Mouse (Mus musculus): ENCODE measurements around the gene Dusp11.
"Not testable (repeated sequence)": the region's sequence is repeated elsewhere in the genome, so short reads cannot be mapped to it uniquely, and the experiment has no call there.

Gene Dusp11

DNA sequence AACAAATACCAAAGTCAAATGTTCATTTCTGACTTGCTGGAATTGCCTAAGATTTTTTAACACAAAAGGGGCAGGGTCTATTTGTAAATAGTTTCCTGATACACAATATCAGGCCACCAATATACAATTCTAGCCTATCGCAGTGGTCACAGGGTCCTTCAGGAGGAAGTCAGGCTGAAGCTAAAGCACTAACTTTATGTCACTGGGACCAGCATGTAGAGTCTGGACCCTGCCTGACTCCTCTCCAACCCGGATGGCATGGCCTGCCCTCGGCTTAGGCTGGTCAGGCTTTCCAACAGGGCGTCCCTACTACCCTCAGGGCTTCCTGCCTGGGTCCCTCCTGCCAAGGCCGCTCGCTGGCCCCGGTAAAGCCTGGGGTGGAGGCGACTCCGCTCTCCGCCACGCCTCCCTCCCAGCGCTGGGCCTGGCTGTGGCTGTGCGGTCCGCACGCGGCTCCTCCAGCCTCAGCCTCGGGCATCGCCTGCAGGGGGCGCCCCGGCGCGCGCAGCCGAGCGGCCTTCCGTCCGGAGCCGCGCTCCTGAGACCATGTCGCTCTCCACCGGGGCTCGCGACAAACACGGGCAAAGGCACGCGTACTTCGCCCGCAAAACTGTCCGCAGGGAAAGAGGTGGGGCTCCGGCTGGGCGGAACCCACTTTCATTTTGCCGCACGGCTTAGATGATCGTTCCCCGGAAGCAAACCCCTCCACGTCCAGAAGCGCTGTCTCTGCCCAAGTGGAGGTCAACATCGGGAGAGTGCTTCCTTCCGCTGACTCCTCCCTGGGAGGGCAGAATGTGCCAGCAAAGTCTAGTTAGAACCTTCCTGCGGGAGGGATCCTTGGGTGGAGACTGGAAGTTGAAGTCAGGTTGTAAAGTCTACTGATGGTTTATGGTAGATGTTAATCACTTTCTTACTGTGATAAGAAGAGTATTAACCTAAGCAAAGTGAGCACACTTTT is 24.7 kb downstream of the Dusp11 start:
- DNase-seq (ENCODE audit: extremely low spot score, low spot score) = peak; percentile 84

GRCm38 (mm10) chr6:85935646-85936045 is 25.8 kb downstream of the Dusp11 start:
- DNase-seq (ENCODE audit: extremely low spot score, low spot score) = no peak

DNA sequence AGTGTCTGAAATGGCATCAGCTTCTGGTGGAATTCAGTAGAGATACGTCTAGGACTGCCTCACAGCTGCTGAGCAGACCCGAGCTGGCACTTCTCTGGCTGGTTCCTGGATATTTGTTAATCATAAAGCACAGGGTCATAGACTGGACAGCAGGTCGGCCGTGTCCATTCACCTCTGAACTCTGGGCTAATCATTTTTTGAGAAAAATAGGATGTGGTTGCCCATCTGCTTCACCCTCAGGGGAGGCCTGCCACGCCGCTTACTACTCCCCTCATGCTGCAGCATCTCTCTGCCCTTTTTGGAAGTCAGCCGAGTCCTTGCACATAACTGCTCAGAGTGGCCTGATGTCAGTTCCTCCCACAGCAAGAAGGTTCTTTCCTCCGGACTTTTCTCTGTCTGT is 27.4 kb downstream of the Dusp11 start:
- DNase-seq (ENCODE audit: extremely low spot score, low spot score) = no peak

DNA sequence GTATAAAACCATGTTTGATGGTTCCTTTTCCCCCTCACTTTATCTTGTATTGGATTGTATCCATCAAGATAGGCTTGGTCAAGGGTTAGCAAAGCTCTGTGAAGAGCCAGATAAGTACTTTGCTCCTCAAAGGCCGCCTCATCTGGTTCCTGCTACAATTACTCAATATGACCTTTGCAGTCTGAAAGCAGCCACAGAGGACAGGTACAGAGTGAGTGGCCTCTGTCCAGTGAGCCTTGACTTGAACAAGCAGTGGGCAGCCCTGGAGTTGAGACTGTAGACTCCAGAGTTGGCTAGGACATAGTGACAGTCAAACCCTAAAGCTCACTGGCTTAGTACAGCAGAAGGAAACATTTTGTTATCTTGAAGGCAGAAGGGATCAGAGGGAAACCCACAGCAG is 32.2 kb downstream of the Dusp11 start:
- no peak for DNase-seq (ENCODE audit: extremely low spot score, low spot score)

- DNase-seq (ENCODE audit: extremely low spot score, low spot score) = no peak
Observed at GRCm38 (mm10) chr6:85927476-85928464, 33.7 kb downstream of the Dusp11 start.

GRCm38 (mm10) chr6:85926709-85927108 is 34.8 kb downstream of the Dusp11 start:
- DNase-seq (ENCODE audit: extremely low spot score, low spot score) = no peak

DNA sequence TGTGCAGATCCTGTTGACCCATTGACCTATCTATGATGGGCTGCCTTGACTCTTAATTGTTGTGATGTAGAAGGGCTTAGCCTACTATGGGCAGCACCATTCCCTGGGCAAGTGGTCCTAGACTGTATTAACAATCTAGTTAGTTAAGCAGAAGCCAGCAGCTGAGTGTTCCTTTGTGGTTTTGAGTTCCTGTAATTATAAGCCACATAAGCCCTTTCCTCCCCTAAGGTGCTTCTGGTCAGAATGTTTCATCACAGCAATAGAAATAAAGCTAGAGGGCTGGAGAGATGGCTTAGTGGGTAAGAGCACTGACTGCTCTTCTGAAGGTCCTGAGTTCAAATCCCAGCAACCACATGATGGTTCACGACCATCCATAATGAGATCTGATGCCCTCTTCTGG is 37.8 kb downstream of the Dusp11 start:
- DNase-seq (ENCODE audit: extremely low spot score, low spot score) = no peak

DNA sequence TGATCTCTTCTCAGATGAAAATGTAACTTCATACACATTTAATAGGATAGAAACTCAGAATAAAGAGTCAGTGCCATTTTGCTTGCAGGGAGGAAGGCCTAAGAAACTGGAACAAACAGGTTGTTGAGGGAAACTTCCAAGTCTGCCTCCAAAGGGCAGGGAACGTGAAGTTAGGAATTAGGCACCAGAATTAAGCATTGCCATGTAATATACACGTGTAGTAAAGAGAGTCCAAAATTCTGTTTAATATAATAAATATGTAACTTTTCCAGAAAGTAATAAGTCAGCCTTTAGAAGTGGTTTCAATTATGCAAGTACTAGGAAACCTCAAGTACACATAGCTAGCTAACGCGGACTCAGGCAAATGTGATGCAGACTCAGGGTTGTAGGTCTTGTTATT is 42.1 kb downstream of the Dusp11 start:
- no peak for DNase-seq (ENCODE audit: extremely low spot score, low spot score)

DNA sequence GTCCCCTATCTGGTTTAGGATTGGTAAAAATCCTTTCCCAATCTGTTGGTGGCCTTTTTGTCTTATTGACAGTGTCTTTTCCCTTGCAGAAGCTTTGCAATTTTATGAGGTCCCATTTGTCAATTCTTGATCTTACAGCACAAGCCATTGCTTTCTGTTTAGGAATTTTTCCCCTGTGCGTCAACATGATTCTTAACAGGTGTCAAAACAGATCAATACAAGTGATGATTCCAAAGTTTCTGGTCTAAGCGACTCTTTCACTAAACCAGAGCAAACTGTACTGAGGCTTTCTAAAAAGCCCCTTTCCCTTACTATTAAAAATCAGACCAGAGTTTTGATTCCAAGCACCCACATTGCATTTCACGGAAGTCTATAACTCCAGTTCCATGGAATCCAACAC is 43.1 kb downstream of the Dusp11 start:
- DNase-seq (ENCODE audit: extremely low spot score, low spot score) = not testable (repeated sequence)

DNA sequence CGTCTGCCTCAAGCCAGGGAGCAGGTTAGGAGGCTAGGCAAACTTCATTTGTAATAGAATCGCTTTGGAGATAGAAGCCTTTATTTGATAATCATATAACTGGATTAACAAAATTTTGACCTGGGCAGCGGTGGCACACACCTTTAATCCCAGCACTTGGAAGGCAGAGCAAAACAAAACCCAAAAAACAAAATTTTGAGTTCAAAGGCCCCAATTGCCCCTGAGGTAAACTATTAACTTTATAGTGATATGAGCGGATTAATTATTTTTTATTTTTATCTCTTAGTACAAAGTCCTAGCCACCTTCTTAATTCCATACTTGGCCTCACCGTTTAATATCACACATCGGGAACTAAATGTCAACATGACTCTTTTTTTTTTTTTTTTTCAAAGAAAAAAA is 44.9 kb downstream of the Dusp11 start:
- DNase-seq (ENCODE audit: extremely low spot score, low spot score) = no peak

GRCm38 (mm10) chr6:85915539-85916513 is 45.6 kb downstream of the Dusp11 start, which contains the start of gene Nat8f1:
Nat8f1 (minus strand) TSS chr6:85915687.
- DNase-seq (ENCODE audit: extremely low spot score, low spot score) = peak; percentile 87

GRCm38 (mm10) chr6:85915141-85915538 is 46.3 kb downstream of the Dusp11 start:
- no peak for DNase-seq (ENCODE audit: extremely low spot score, low spot score)

- no peak for DNase-seq (ENCODE audit: extremely low spot score, low spot score)
Observed at GRCm38 (mm10) chr6:85911587-85911986, 49.9 kb downstream of the Dusp11 start, which contains the start of gene Tprkb. Tprkb (plus strand) TSS chr6:85911865.

DNA sequence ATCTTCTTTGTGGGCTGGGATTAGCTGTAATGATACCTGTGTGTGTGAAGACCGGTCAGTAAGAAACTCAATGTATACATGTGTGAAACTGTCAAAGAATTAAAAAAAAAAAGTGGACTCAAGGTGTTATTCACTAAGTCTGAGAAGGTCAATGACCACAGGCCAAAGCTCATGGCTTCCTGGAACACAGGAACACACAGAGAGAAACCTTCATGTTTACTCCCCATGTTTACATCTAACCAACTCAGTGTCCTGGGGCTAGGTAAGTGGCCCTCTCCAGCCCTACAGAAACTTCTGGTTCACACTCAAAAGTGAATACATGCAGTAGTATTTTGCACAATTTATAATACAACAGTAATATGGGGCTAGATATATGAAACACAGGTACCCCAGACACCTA is 51.8 kb downstream of the Dusp11 start:
- no peak for DNase-seq (ENCODE audit: extremely low spot score, low spot score)

DNA sequence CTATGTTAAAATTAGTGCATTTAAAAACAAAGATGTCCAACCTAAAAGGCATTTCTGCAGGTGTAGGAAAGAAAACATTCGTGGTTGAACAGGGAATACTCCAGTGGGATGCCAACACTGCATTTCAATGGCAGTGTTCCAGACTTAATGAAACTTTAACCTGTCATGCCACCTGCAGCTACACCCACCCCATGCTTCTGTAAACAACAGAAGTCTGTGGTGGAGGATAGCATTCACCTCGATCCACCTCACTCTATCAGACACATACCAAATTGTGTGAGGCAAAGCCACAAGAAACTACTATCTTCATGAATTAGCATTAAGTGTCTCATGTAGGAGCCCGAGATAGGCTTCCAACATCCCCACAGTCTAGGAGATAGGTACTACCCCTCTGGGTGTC is 53.1 kb downstream of the Dusp11 start:
- no peak for DNase-seq (ENCODE audit: extremely low spot score, low spot score)

GRCm38 (mm10) chr6:85906911-85907351 is 54.5 kb downstream of the Dusp11 start:
- not testable (repeated sequence) for DNase-seq (ENCODE audit: extremely low spot score, low spot score)

- peak; percentile 60 for DNase-seq (ENCODE audit: extremely low spot score, low spot score)
Observed at GRCm38 (mm10) chr6:85904642-85905061, 56.8 kb downstream of the Dusp11 start, which contains the start of gene Nat8f4. Nat8f4 (minus strand) TSS chr6:85904884.

DNA sequence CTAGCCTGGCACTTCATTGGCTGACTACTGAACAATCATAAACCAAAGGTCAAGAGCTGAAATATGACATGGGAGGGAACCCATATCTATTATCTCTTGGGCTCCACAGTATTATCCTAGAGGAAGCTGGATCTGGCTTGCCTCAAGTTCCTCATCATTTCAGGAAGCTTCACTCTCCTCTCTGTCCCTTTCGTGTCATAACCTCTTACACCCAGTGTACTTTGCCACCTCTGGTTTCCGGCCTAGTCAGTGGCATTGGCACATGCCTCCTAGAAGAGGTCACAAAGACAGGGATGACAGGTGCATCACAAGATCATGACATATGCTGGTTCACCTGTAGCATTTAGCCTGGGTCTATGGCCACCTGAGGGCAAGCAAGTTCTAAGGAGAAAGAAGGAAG is 59.2 kb downstream of the Dusp11 start:
- no peak for DNase-seq (ENCODE audit: extremely low spot score, low spot score)

DNA sequence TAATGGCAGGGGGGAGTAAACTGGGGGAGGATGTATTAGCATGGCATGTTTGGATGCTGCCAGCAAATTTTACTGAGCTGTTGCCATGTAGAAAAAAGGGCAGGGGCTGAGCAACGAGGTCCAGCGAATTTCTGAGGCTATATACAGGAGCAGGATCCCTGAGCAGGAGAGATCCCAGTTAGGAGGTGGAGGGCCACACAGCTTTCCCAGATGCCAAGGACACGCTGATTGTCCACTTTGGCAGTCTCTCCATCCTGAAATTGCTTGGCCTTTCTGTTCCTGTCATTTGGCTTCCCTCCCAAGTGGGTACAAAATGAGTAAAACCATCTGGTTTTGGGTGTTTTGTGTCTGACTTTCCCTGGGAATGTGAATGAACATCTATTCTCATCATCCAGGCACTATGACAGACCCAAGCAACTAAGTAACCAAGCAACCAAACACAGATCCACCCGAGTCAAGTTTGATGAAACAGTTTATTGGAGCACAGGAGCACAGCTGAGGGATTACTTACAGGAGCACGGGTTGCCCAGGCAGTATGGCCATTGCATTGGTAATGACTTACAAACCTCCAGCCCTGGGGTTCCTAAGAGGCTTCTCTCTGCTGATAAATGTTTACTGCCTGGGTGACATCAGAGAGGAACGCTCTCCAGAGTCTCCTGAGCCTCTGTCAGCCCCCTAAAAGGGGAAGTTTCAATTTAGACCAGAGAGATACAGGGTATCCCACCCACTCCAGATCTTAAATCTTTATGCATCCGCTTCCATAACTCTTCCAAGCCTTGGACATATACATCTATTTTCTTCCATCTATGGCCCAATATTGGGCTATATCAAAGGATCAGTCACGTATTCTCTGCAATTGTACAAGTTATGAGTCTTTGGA is 62.6 kb downstream of the Dusp11 start:
- not testable (repeated sequence) for DNase-seq (ENCODE audit: extremely low spot score, low spot score)
